14 mouse cellular contexts compared by ENCODE assay signal in the genomic region with DNA sequence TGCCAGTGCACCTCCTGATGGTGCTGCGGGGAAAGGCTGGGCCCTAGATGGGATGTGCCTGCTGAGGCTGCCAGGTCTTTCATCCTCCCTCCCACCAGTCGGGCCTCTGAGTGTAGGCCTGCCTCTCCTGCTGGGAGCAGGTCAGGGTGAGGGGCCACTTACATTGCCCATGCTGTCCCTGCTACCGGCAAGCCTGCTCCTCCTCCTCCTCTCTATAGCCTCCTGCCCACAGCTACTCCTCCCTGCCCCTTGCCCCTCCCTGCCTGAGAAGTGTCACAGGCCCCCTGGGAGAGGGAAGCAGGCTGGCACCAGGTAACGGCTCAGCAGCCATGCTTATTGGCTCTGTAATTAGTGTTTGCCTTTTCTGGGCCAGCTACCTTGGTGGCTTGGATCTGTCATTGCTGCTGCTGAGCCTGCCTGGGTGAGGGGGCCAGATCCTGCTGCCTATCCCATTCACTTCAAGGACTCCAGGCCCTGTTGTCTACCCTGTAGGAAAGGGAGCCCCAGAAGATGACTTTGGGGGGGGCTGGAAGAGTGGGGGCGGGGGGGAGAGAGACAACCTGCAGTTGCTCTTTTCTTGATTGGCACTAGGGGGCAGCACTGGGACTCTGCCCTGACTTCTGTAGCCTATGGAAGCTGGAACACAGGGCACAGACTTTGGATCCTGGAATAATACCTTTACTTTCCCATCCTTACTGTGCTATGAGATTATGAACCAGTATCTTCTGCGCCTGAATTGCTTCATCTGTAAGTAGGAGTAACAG. TPM values are rescaled to one million over a fixed set of nuclear protein-coding genes. Genes with fewer than 3 reads are reported as not detected.
DNase-seq lines count a peak whose midpoint lies in the region; ATAC-seq and TF ChIP-seq lines count a peak whose summit lies in the region.
"Had no signal": no experiment of that assay in that cellular context is flagged by ENCODE, and none has a peak within 500 bp of the region (broad histone marks: within the 10 kb centered on the region; RNA-seq: fewer than 3 reads in every experiment).

No protein-coding gene starts in this region.

- 28% methylated on average over 6 of the region's 6 CpGs for WGBS in hindbrain, postnatal 0 days
- whole genome bisulfite sequencing in hindbrain, embryonic 16.5 days = 30% methylated on average over 6 of the region's 6 CpGs
- 38% methylated on average over 6 of the region's 6 CpGs for WGBS in midbrain, postnatal 0 days
- 35% methylated on average over 6 of the region's 6 CpGs for WGBS in midbrain, embryonic 13.5 days

- no peak overlapping the region for H3K9ac ChIP-seq in hindbrain, postnatal 0 days (replicated peaks; ENCODE audit: low read length)
- H3K9ac ChIP-seq in hindbrain, embryonic 16.5 days (ENCODE audit: low read depth, low read length) = no peak overlapping the region
- H3K9ac ChIP-seq in midbrain, postnatal 0 days (replicated peaks; ENCODE audit: low read length, poor library complexity, severe bottlenecking) = no peak overlapping the region
- H3K9ac ChIP-seq in midbrain, embryonic 13.5 days (replicated peaks) = no peak overlapping the region
- H3K9ac ChIP-seq: forebrain, embryonic 12.5 days; heart, embryonic 13.5 days; limb, embryonic 15.5 days had no signal

- H3K9me3 ChIP-seq in hindbrain, postnatal 0 days (ENCODE audit: low read length) = no peaks in the 10 kb centered on the region
- no peaks in the 10 kb centered on the region for H3K9me3 ChIP-seq in hindbrain, embryonic 16.5 days (ENCODE audit: control insufficient read depth, low read length)
- H3K9me3 ChIP-seq in midbrain, postnatal 0 days (ENCODE audit: low read length) = no peaks in the 10 kb centered on the region
- H3K9me3 ChIP-seq in midbrain, embryonic 13.5 days = no peaks in the 10 kb centered on the region
- H3K9me3 ChIP-seq: forebrain, embryonic 12.5 days; heart, embryonic 13.5 days; limb, embryonic 15.5 days had no signal

- TF ChIP-seq CTCF in hindbrain, postnatal 0 days (IDR thresholded peaks at IDR 0.05; ENCODE audit: low read depth) = peak; percentile 74
- TF ChIP-seq CTCF in midbrain, postnatal 0 days (IDR thresholded peaks at IDR 0.05) = peak; percentile 67

- DNase-seq in hindbrain, postnatal 0 days (ENCODE audit: low spot score) = peak; percentile 38
- no peak for DNase-seq in midbrain, postnatal 0 days (ENCODE audit: low spot score)
- DNase-seq in ZHBTc4 (ENCODE audit: low read depth, low spot score) = peak; percentile 65
- peak; percentile 69 for DNase-seq in splenic B cell, adult 2 months (ENCODE audit: low read depth, low spot score)
- DNase-seq in frontal cortex, postnatal 36 days (ENCODE audit: low spot score in 2 of 2) = no peak
- DNase-seq: kidney, adult 18-20 months; thymus, postnatal 14 days had no signal

- 0 out of 2 replicates have a peak, but pooled peaks cover 7% of the 10 kb centered on the region for H3K4me1 ChIP-seq in hindbrain, postnatal 0 days (ENCODE audit: insufficient read depth, low read length)
- peaks cover 12% of the 10 kb centered on the region for H3K4me1 ChIP-seq in hindbrain, embryonic 16.5 days (ENCODE audit: control insufficient read depth, insufficient read depth, low read depth, low read length)
- H3K4me1 ChIP-seq in midbrain, postnatal 0 days (ENCODE audit: insufficient read depth, low read length) = no peaks in the 10 kb centered on the region
- H3K4me1 ChIP-seq in midbrain, embryonic 13.5 days (replicated peaks) = peaks cover 19% of the 10 kb centered on the region

- no peak overlapping the region for H3K27ac ChIP-seq in hindbrain, postnatal 0 days
- H3K27ac ChIP-seq in hindbrain, embryonic 16.5 days (ENCODE audit: low read depth, low read length) = no peak overlapping the region
- no peak overlapping the region for H3K27ac ChIP-seq in midbrain, postnatal 0 days (ENCODE audit: low read depth, low read length)
- H3K27ac ChIP-seq in midbrain, embryonic 13.5 days = no peak overlapping the region
- H3K27ac ChIP-seq: forebrain, embryonic 12.5 days; heart, embryonic 13.5 days; limb, embryonic 15.5 days had no signal

- H3K36me3 ChIP-seq in hindbrain, postnatal 0 days (ENCODE audit: insufficient read depth, low read length) = no peaks in the 10 kb centered on the region
- H3K36me3 ChIP-seq in hindbrain, embryonic 16.5 days (ENCODE audit: control insufficient read depth, insufficient read depth, low read length) = no peaks in the 10 kb centered on the region
- H3K36me3 ChIP-seq in midbrain, postnatal 0 days (ENCODE audit: insufficient read depth, low read length) = no peaks in the 10 kb centered on the region
- no peaks in the 10 kb centered on the region for H3K36me3 ChIP-seq in midbrain, embryonic 13.5 days
- H3K36me3 ChIP-seq in splenic B cell, adult 2 months (ENCODE audit: control insufficient read depth, insufficient read depth, low read length, poor library complexity, severe bottlenecking) = no peaks in the 10 kb centered on the region
- H3K36me3 ChIP-seq: forebrain, embryonic 12.5 days; heart, embryonic 13.5 days; limb, embryonic 15.5 days had no signal

- no peak for ATAC-seq in hindbrain, postnatal 0 days
- no peak for ATAC-seq in hindbrain, embryonic 16.5 days
- no peak for ATAC-seq in midbrain, postnatal 0 days (ENCODE audit: low FRiP score)
- ATAC-seq in midbrain, embryonic 13.5 days = no peak
- no peak for ATAC-seq in frontal cortex, adult (ENCODE audit: low TSS enrichment)

- H3K4me2 ChIP-seq in hindbrain, postnatal 0 days (ENCODE audit: low read depth, low read length) = no peak overlapping the region
- H3K4me2 ChIP-seq in hindbrain, embryonic 16.5 days (ENCODE audit: low read length) = no peak overlapping the region
- H3K4me2 ChIP-seq in midbrain, postnatal 0 days (ENCODE audit: low read depth, low read length, poor library complexity, severe bottlenecking) = no peak overlapping the region
- H3K4me2 ChIP-seq in midbrain, embryonic 13.5 days (replicated peaks) = no peak overlapping the region
- H3K4me2 ChIP-seq: forebrain, embryonic 12.5 days; heart, embryonic 13.5 days; limb, embryonic 15.5 days had no signal

- H3K4me3 ChIP-seq in hindbrain, postnatal 0 days (ENCODE audit: low read length) = no peak overlapping the region
- H3K4me3 ChIP-seq in hindbrain, embryonic 16.5 days (ENCODE audit: low read length) = no peak overlapping the region
- H3K4me3 ChIP-seq in midbrain, postnatal 0 days (ENCODE audit: low read depth, low read length) = no peak overlapping the region
- H3K4me3 ChIP-seq in midbrain, embryonic 13.5 days (replicated peaks) = no peak overlapping the region
- H3K4me3 ChIP-seq: forebrain, embryonic 12.5 days; heart, embryonic 13.5 days; limb, embryonic 15.5 days; myocyte had no signal

- H3K27me3 ChIP-seq in hindbrain, postnatal 0 days (ENCODE audit: insufficient read depth, low read length) = peaks cover 30% of the 10 kb centered on the region
- H3K27me3 ChIP-seq in hindbrain, embryonic 16.5 days (replicated peaks; ENCODE audit: control insufficient read depth, insufficient read depth, low read length) = peaks cover 35% of the 10 kb centered on the region
- peaks cover 43% of the 10 kb centered on the region for H3K27me3 ChIP-seq in midbrain, postnatal 0 days (ENCODE audit: insufficient read depth, low read length)
- peaks cover 83% of the 10 kb centered on the region for H3K27me3 ChIP-seq in midbrain, embryonic 13.5 days
- H3K27me3 ChIP-seq in splenic B cell, adult 2 months (ENCODE audit: control insufficient read depth, insufficient read depth, low read length, poor library complexity, severe bottlenecking) = no peaks in the 10 kb centered on the region; the same call in none of the 2 replicates

RNA-seq across cellular contexts. Expression of gene Espn, which starts 15.9 kb away (rescaled TPM):
- 0.47 and 1.4 TPM in 2 replicates for total RNA-seq in hindbrain, postnatal 0 days (2014; rRNA removed)
- 0.71 and 0.79 TPM in 2 replicates for polyA plus RNA-seq in hindbrain, postnatal 0 days (2015; fragmentation: Nextera tagmentation; extraction: Ambion mirVana)
- polyA plus RNA-seq in hindbrain, embryonic 16.5 days (2015; fragmentation: Nextera tagmentation; extraction: Ambion mirVana) = 0.34 and 0.46 TPM in 2 replicates
- total RNA-seq in midbrain, postnatal 0 days (2014; rRNA removed) = 0.22 and 0.42 TPM in 2 replicates
- polyA plus RNA-seq in midbrain, postnatal 0 days (2015; fragmentation: Nextera tagmentation; extraction: Ambion mirVana) = 0.22 and 0.53 TPM in 2 replicates
- polyA plus RNA-seq in midbrain, embryonic 13.5 days (2015; fragmentation: Nextera tagmentation; extraction: Ambion mirVana) = 0.07 TPM in 1 of 2 replicates, not detected in the other

RNA-seq across cellular contexts. Expression of gene Tnfrsf25, which starts 20.6 kb away (rescaled TPM):
- 0.22 and 1.6 TPM in 2 replicates for total RNA-seq in hindbrain, postnatal 0 days (2014; rRNA removed)
- 0.48 and 0.62 TPM in 2 replicates for polyA plus RNA-seq in hindbrain, postnatal 0 days (2015; fragmentation: Nextera tagmentation; extraction: Ambion mirVana)
- polyA plus RNA-seq in hindbrain, embryonic 16.5 days (2015; fragmentation: Nextera tagmentation; extraction: Ambion mirVana) = 0.80 and 1.1 TPM in 2 replicates
- total RNA-seq in midbrain, postnatal 0 days (2014; rRNA removed) = 0.99 and 2.0 TPM in 2 replicates
- 0.38 and 0.49 TPM in 2 replicates for polyA plus RNA-seq in midbrain, postnatal 0 days (2015; fragmentation: Nextera tagmentation; extraction: Ambion mirVana)
- 0.87 and 0.97 TPM in 2 replicates for polyA plus RNA-seq in midbrain, embryonic 13.5 days (2015; fragmentation: Nextera tagmentation; extraction: Ambion mirVana)

RNA-seq across cellular contexts. Expression of gene Hes2, which starts 22.4 kb away (rescaled TPM):
- total RNA-seq in hindbrain, postnatal 0 days (2014; rRNA removed) = not detected in 2 replicates
- polyA plus RNA-seq in hindbrain, postnatal 0 days (2015; fragmentation: Nextera tagmentation; extraction: Ambion mirVana) = not detected in 2 replicates
- not detected in 2 replicates for polyA plus RNA-seq in hindbrain, embryonic 16.5 days (2015; fragmentation: Nextera tagmentation; extraction: Ambion mirVana)
- total RNA-seq in midbrain, postnatal 0 days (2014; rRNA removed) = not detected in 2 replicates
- not detected in 2 replicates for polyA plus RNA-seq in midbrain, postnatal 0 days (2015; fragmentation: Nextera tagmentation; extraction: Ambion mirVana)
- polyA plus RNA-seq in midbrain, embryonic 13.5 days (2015; fragmentation: Nextera tagmentation; extraction: Ambion mirVana) = 0.26 and 0.28 TPM in 2 replicates
- polyA plus RNA-seq: forebrain, embryonic 12.5 days; heart, embryonic 13.5 days; myocyte had no signal

RNA-seq across cellular contexts. Expression of gene Acot7, which starts 41.6 kb away (rescaled TPM):
- 249 and 259 TPM in 2 replicates for total RNA-seq in hindbrain, postnatal 0 days (2014; rRNA removed)
- polyA plus RNA-seq in hindbrain, postnatal 0 days (2015; fragmentation: Nextera tagmentation; extraction: Ambion mirVana) = 455 and 488 TPM in 2 replicates
- polyA plus RNA-seq in hindbrain, embryonic 16.5 days (2015; fragmentation: Nextera tagmentation; extraction: Ambion mirVana) = 478 and 542 TPM in 2 replicates
- total RNA-seq in midbrain, postnatal 0 days (2014; rRNA removed) = 228 and 259 TPM in 2 replicates
- polyA plus RNA-seq in midbrain, postnatal 0 days (2015; fragmentation: Nextera tagmentation; extraction: Ambion mirVana) = 510 and 544 TPM in 2 replicates
- polyA plus RNA-seq in midbrain, embryonic 13.5 days (2015; fragmentation: Nextera tagmentation; extraction: Ambion mirVana) = 206 and 218 TPM in 2 replicates

Comparison
In these comparisons a context has a peak if more than half of its experiments do, and no peak if none do; other contexts are left out.
1. DNase-seq: peak in hindbrain, postnatal 0 days (single experiment), ZHBTc4 (single experiment) and splenic B cell, adult 2 months (single experiment); none in midbrain, postnatal 0 days (single experiment) and frontal cortex, postnatal 36 days (0 of 2).